Mouse (Mus musculus): Measurements from ENCODE around the gene Cmip. TPM values are rescaled to one million over a fixed set of nuclear protein-coding genes. Genes with fewer than 3 reads are reported as not detected.

Cmip gene
- polyA plus RNA-seq, 1 experiment: 21.1 TPM

DNA sequence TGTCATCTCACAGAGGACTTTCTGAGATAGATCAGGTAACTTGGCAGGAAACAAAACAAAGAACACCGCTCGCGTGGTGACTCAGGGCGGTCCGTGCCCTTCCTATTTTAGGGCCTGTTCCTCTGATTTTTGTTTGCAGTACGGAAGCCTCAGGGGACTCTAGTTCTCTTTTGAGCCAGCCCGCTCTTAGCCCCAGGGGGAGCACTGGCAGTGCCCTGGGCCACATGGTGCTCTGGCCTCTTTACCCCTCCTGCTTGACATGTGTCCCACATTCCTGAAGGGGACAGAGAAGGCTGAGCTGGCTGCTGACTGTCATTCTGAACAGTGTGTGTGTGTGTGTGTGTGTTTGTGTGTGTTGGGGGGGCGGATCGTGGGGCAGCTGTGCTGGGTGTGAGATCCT is 46.8 kb downstream of the Cmip start:
- no peak for TF ChIP-seq GATA1 (IDR thresholded peaks at IDR 0.05; ENCODE audit: low read length)

DNA sequence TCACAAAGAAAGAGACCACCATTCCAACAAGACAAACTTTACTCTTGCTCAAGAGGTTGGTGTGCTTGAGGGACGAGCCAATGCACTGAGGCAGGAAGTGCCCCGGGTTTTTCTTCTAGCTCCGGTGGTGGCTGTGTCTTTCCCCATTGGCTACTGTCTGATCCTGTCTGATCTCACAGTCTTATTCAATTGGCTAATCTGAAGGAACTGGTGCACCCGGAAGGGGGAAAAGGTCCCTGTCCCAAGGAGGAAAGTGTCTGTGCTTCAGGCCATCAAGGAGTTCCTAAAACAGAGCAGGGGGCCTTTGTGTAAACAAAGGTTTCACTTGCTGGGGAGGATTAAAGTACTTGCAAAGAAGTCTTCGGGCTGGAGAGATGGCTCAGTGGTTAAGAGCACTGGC is 48.5 kb downstream of the Cmip start:
- TF ChIP-seq GATA1 (IDR thresholded peaks at IDR 0.05; ENCODE audit: low read length): no peak

GRCm38 (mm10) chr8:117306756-117307155 is 49.9 kb downstream of the Cmip start:
- TF ChIP-seq GATA1 (IDR thresholded peaks at IDR 0.05; ENCODE audit: low read length): no peak

GRCm38 (mm10) chr8:117307221-117307620 is 50.4 kb downstream of the Cmip start:
- TF ChIP-seq GATA1 (IDR thresholded peaks at IDR 0.05; ENCODE audit: low read length): no peak

- TF ChIP-seq GATA1 (IDR thresholded peaks at IDR 0.05; ENCODE audit: low read length): no peak
Measured at GRCm38 (mm10) chr8:117308303-117309095, 51.6 kb downstream of the Cmip start.

- TF ChIP-seq GATA1 (IDR thresholded peaks at IDR 0.05; ENCODE audit: low read length): no peak
Measured at GRCm38 (mm10) chr8:117309653-117310274, 52.9 kb downstream of the Cmip start.

DNA sequence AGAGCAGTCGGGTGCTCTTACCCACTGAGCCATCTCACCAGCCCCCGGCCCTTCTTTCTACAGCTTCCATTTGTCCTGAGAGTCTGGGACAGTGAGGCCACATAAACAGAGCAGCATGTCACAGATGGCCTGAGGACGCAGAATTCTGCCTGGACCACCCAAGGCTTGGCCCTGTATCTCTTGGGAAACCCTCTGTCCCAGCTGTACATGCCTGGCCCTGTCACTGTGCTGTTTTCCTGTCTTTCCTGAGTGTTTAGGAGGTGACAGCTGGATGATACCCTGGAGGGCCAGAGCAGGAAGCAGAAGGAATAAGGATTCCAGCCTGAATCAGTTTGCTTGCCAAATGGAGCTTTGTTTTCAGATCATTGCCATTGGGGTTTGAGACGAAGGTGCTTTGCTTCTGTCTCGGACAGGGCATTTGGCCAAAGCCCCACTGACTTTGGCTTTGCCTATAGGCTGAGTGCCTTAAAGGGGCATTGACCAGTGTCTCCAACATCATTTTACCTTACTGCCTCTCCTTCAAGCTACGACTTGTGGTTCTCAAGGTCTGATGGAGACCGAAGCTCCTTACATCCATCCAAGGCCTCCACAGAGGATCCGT is 54.2 kb downstream of the Cmip start:
- TF ChIP-seq GATA1 (IDR thresholded peaks at IDR 0.05; ENCODE audit: low read length): no peak

- TF ChIP-seq GATA1 (IDR thresholded peaks at IDR 0.05; ENCODE audit: low read length): no peak
Measured at GRCm38 (mm10) chr8:117314308-117314953, 57.6 kb downstream of the Cmip start.

DNA sequence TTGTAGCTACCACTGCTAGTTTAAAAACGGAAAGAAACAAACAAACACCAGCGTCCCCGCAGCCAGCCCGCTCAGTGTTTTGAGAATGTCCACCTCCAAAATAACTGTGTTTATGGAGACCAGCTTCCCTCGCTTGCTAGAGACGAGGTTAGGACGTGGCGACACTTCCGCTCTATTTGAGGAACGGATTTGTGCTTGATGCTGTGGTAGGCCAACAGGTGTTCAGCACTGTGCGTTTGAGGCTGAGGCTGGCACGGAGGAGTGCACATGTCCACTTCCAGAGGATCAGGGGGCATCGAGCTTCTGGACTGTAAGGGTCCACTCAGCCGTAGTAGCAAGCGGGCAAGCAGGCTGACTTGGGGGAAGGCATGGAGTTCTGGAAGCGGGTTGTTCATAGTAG is 58.9 kb downstream of the Cmip start:
- no peak for TF ChIP-seq GATA1 (IDR thresholded peaks at IDR 0.05; ENCODE audit: low read length)

DNA sequence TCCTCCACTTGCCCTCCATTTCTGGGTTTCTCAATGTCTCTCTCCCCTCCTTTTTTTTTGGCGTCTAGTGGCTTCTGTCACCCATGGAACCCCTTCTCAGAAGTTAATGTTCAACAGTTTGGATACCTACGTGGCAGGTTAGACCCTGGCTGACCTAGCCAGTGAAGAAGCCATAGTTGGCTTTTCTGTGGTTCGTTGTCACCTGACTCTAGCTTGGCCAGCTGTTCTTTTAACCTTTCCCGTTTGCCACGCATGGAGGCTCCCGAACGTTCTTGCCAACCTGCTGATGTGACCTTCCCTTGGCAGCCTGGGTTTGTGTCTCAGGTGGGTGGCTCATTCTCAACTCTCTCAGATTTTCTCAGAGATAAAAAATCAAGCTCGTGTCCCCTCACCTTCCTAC is 60.6 kb downstream of the Cmip start:
- no peak for TF ChIP-seq GATA1 (IDR thresholded peaks at IDR 0.05; ENCODE audit: low read length)

DNA sequence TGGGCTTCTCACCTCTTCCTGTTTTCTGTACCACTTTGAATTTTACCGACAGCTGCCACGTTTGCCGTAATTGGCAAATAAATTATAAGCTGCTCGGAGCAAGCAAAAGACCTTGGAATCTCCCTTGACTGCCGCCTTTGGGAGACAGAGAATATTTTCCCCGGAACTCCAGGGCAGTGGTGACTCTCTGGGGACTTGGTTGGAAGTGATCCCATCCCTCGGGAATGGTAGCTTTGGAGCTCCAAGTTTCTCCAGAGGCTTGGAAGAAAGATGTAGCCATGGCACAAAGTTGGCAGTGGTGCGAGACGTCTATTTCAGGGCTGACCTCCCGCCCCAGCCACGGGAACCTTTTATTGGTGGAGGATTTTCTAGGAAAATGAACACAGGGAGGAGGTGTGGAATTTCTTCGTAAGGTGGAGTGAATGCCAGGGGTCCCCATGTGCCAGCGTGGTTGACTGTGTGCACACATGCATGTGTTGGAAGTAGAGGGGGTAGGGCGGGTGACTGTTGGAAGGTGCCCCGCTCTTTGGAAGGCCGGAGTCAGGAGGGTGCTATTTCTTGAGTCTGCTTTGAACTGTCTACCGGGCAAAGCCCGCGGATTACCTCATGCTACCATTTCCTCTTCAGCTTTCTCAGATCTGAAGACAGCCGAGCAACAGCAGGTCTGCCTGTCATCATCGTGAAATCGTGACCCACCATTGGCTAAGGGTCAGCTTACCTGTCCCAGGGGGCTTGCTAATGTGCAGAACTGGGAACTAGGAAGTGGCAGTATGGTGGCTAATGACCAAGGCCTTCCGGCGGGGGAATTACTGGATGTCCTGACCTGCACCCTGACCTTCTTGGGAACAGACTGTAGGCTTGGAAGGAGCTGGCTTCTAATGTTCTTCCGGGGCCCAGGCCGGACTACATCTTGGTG is 62.3 kb downstream of the Cmip start:
- TF ChIP-seq GATA1 (IDR thresholded peaks at IDR 0.05; ENCODE audit: low read length): no peak

DNA sequence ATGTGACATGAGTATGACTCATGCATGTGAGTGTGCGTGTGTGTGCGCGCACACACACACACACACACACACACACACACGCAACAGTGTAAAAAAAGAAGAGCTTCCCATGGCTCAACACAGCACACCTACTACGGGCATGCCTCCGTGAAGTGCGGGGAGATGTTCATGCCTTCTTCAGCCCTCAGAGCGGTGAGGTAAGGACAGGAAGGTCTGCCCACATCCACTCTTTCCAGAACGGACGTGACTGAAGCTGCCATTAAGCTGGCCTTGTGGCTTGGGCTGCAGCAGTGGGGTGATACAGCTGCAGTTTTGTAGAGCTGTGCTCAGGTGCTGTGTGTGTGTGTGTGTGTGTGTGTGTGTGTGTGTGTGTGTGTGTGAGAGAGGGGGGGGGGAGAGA is 63.8 kb downstream of the Cmip start:
- no peak for TF ChIP-seq GATA1 (IDR thresholded peaks at IDR 0.05; ENCODE audit: low read length)

DNA sequence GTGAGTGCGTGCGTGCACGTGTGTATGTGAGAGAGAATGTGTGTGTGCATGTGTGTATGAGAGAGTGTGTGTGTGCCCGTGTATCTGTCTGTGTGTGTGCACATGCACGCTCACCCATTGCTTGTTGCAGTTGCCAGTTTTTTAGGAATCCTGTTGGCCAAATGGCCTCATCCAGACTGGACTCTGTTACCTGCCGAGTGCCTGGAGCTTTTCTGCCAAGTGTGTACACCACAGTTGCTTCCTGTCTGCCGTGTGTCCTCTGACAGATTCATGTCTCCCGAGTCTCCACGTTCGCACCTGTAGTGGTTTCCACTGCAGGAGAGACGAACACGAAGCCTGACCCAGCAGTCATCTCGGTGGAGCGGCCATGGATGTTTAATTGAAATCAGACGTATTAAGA is 64.4 kb downstream of the Cmip start:
- no peak for TF ChIP-seq GATA1 (IDR thresholded peaks at IDR 0.05; ENCODE audit: low read length)

- no peak for TF ChIP-seq GATA1 (IDR thresholded peaks at IDR 0.05; ENCODE audit: low read length)
Measured at GRCm38 (mm10) chr8:117322021-117322420, 65.2 kb downstream of the Cmip start.

- TF ChIP-seq GATA1 (IDR thresholded peaks at IDR 0.05; ENCODE audit: low read length): peak; percentile 6
Measured at GRCm38 (mm10) chr8:117322715-117323310, 65.9 kb downstream of the Cmip start.

Measured in G1E-ER4 (cell line).